Mouse (Mus musculus) naive thymus-derived CD4-positive, alpha-beta T cell, adult 5 months (primary cell): Measurements from ENCODE around the gene Lrrc66. TPM values are rescaled to one million over a fixed set of nuclear protein-coding genes. Genes with fewer than 3 reads are reported as not detected.

ENCODE experiments used
- polyA plus RNA-seq: library from polyadenylated mRNA; unstranded; fragments of 100-300 nt; shearing (Covaris generic); gene quantifications from one replicate; pipeline ENCODE4 v1.2.1, GENCODE M21; 2017

Gene Lrrc66
- polyA plus RNA-seq = not detected

GRCm38 (mm10) chr5:73632291-73632690 is at the start of gene Lrrc66:
Lrrc66 (minus strand) TSS chr5:73632526.

GRCm38 (mm10) chr5:73651061-73651854 is 18.9 kb upstream of the Lrrc66 start, which contains the start of gene Spata18:
Spata18 (plus strand) TSS chr5:73651379.

GRCm38 (mm10) chr5:73647261-73647900 is 15.1 kb upstream of the Lrrc66 start, which contains the start of gene Sgcb:
Sgcb (minus strand) TSS chr5:73647790.

Other genes starting within 250 kb of the Lrrc66 start
- gene Cwh43, start 226.5 kb downstream of the Lrrc66 start, polyA plus RNA-seq = not detected
- gene Dcun1d4, start 151.5 kb downstream of the Lrrc66 start, polyA plus RNA-seq = 19.3 TPM
- 10.2 TPM for gene Sgcb, start 15.3 kb upstream of the Lrrc66 start, polyA plus RNA-seq
- gene Spata18, start 18.9 kb upstream of the Lrrc66 start, polyA plus RNA-seq = not detected